Mouse (Mus musculus) megakaryocyte, embryonic 14.5 days (primary cell): ENCODE measurements around the gene Mgst2.

ENCODE experiments used
- FLI1 ChIP-seq: IDR thresholded peaks from 2 replicates; pipeline ENCODE4 v1.6.1; 2012; ENCODE audit warnings: low read length, inconsistent platforms, mixed read lengths
- GATA1 ChIP-seq: IDR thresholded peaks from 3 replicates; pipeline ENCODE4 v1.6.1; 2012; ENCODE audit warnings: mixed read lengths, low read length, inconsistent platforms, borderline replicate concordance

DNA sequence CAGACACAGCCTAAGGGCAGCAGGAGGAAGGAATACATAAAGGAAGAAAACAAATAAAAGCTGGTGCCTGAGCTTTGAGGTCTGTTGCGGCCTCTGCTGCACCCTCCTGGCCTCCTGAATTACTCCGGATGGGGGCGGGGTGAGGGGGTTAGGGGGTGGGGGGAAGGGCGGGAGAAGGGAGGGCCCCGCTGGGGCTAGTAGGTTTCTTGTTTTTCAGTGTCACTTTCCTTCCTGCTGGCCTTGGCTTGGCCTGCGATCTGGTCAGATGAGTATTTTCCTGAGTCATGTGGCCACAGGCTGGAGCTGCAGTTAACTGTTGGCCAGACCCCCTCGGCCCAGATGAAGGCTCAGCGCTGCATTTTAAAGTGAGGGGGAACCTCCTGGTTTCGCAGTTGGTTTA lies 7.5 kb upstream of the Mgst2 start:
- TF ChIP-seq GATA1 (no peak), FLI1 (no peak)
